Mouse (Mus musculus) embryo, embryonic 11.5 days (tissue): Measurements from ENCODE around the gene Olfr355.

ENCODE experiments used
- DNase-seq: peaks from one replicate; pipeline ENCODE4 v3.0.0-alpha.2; 2012; ENCODE audit warnings: low read depth, low spot score

Olfr355 gene

DNA sequence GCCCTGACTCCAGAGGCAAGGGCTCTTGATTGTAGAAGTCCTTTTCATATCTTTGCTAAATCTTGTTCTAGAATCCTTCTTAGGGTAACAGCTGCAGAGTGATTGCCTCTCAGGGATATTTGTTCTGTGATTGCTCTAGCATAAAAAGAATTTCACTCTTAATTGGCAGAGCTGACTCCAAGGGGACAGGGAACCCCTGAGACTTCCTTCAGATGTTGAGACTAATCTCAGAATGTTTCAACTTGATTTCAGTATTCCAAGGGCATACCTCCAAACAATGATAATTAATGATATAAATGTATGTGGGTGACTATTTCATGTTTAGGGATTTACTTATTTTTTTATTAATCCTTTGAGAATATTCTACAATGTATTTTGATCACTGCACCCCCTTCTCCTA, at the start of gene Olfr355:
Olfr355 (minus strand) TSS at position 101 of the 400 bp plus-strand sequence.
- DNase-seq: no peak

DNA sequence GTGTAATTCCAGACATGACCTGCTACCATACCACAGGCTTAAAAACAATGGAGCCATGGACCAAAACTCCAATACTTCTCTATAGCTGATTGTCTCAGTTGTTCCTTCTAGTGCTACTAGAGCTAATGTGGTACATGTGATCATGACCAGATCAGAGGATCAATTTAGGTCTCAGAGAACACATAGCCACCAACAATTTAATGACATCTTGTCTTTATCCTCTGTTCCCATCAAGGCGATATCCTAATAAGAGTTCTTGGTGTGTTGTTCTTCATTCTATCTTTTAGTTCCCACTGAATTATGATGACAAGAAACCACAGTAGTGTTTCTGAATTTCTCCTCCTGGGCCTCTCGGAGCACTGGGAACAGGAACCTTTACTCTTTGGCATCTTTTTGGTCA, 8.1 kb upstream of the Olfr355 start, which contains the start of gene Olfr356:
Olfr356 (plus strand) TSS at position 301 of the 400 bp plus-strand sequence.
- DNase-seq: no peak

DNA sequence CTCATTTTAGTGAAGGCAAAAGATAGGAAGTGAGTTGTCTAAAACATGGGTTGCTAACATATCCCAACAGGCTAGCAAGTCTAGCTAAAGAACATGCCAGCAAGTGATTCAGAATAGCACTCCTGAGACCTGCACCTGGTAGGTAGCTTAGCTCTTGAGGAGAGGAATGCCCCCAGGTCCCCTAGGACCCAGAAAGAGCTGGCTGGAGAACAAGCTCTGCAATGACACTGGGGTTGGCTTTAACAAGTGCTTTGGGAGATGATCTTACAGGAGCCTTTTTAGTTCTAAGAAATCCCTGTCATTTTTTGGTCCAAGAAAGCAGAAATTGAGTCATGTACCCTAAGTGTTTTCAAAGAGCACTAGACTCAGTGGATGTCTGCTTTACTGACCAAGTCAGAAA, 23.3 kb downstream of the Olfr355 start, which contains the start of gene Olfr354:
Olfr354 (plus strand) TSS at position 301 of the 400 bp plus-strand sequence.
- no peak for DNase-seq

DNA sequence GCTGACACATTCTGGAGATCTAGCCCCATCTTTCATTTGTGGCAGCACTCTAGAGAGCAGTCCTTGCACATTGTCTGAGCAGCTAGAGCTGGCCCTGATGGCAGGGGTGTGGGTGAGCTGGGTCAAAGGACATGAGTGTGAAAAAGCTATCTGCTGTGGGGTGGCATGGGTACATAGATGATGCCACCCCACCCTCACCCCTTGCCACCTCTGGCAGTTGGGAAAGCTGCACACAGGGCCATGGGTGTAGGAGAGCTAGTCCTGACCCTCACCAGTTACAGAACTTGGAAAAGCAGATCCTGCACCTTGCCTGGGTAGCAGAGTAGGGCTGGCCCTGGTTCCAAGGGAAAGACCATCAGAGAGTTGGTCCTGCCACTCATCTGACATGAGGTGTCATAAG, 31.6 kb downstream of the Olfr355 start:
- no peak for DNase-seq

DNA sequence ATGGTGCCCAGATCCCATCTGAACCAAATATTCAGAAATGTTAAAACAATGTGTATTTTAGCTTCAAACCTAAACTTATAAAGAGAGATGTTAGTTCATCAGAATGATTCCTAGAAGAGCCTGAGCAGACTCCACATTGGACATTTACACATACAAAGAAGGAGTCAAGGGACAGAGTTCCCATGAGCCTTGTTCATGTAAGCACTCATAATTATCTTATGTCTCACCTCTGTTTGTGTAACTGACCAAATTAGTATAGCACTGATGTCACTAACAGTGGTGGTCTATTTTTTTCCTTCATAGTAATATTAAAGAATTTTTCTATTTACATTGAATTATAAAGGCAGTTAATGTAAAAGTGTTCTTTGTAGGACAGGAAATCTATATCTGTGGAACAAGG, 35.9 kb downstream of the Olfr355 start, which contains the start of gene Olfr353:
Olfr353 (minus strand) TSS at position 101 of the 400 bp plus-strand sequence.
- no peak for DNase-seq
